Mouse (Mus musculus) CH12.LX (cell line): ENCODE results near the gene Gm26657.

Experiments
- BHLHE40 ChIP-seq: IDR thresholded peaks from 2 replicates; pipeline ENCODE4 v1.6.1; 2011; ENCODE audit warnings: mild to moderate bottlenecking, low read depth, low read length, improper control_type of control experiment
- CTCF ChIP-seq, 2 experiments: IDR thresholded peaks in 1 of 2; conservative IDR thresholded peaks in 1 of 2; 2 replicates each; pipeline ENCODE4 v1.5.1; 2011 to 2012; ENCODE audit warnings: low read depth in 2 of 2, low read length in 2 of 2, improper control_type of control experiment in 1 of 2, inconsistent platforms in 1 of 2, mild to moderate bottlenecking in 1 of 2, moderate library complexity in 1 of 2
- E2F4 ChIP-seq: IDR thresholded peaks from 2 replicates; pipeline ENCODE4 v1.6.1; 2011; ENCODE audit warnings: low read depth, low read length, improper control_type of control experiment; ENCODE audit not compliant: insufficient replicate concordance
- ELF1 ChIP-seq: IDR thresholded peaks from 2 replicates; pipeline ENCODE4 v1.6.1; 2014; ENCODE audit warnings: low read depth, mild to moderate bottlenecking, inconsistent platforms, low read length, improper control_type of control experiment
- GABPA ChIP-seq: IDR thresholded peaks from 2 replicates; pipeline ENCODE4 v1.6.1; 2012; ENCODE audit warnings: low read depth, low read length, improper control_type of control experiment, inconsistent platforms; ENCODE audit not compliant: insufficient replicate concordance
- MAFK ChIP-seq: IDR thresholded peaks from 2 replicates; pipeline ENCODE4 v1.6.1; 2011; ENCODE audit warnings: low read length, improper control_type of control experiment; ENCODE audit not compliant: insufficient replicate concordance
- MAX ChIP-seq: IDR thresholded peaks from 2 replicates; pipeline ENCODE4 v1.6.1; 2011; ENCODE audit warnings: low read length, improper control_type of control experiment
- MEF2A ChIP-seq: IDR thresholded peaks from 2 replicates; pipeline ENCODE4 v1.6.1; 2014; ENCODE audit warnings: low read depth, mild to moderate bottlenecking, inconsistent platforms, low read length, improper control_type of control experiment, borderline replicate concordance
- POLR2A ChIP-seq: IDR thresholded peaks from 2 replicates; pipeline ENCODE4 v1.6.1; 2011; ENCODE audit warnings: low read depth, mild to moderate bottlenecking, improper control_type of control experiment, low read length
- SIN3A ChIP-seq: IDR thresholded peaks from 2 replicates; pipeline ENCODE4 v1.6.1; 2012; ENCODE audit warnings: low read length, improper control_type of control experiment, inconsistent platforms
- TCF12 ChIP-seq: IDR thresholded peaks from 2 replicates; pipeline ENCODE4 v1.6.1; 2014; ENCODE audit warnings: low read depth, mild to moderate bottlenecking, inconsistent platforms, low read length, improper control_type of control experiment
- ZKSCAN1 ChIP-seq: IDR thresholded peaks from 2 replicates; pipeline ENCODE4 v1.6.1; 2012; ENCODE audit warnings: low read depth, inconsistent platforms, low read length, improper control_type of control experiment, borderline replicate concordance
- ZMIZ1 ChIP-seq: IDR thresholded peaks from 2 replicates; pipeline ENCODE4 v1.6.1; 2012; ENCODE audit warnings: low read depth, mild to moderate bottlenecking, inconsistent platforms, low read length, improper control_type of control experiment
- ZNF384 ChIP-seq: IDR thresholded peaks from 2 replicates; pipeline ENCODE4 v1.6.1; 2012; ENCODE audit warnings: low read depth, low read length, improper control_type of control experiment, inconsistent platforms

DNA sequence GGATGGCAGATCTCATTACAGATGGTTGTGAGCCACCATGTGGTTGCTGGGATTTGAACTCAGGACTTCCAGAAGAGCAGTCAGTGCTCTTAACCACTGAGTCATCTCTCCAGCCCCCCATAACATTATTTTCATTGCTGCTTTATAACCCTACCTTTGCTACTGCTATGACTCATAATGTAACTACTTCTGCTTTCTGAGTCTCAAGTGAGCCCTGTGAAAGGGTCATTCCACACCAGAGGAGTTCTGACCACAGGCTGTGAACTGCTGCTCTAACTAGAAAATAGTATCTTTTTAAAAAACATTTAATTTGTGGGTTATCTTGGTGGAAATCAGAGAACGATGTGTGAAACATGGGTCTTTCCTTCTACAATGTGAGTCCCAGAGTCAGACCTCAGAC, 17.8 kb downstream of the Gm26657 start:
- TF ChIP-seq POLR2A = no peak
- TF ChIP-seq MEF2A = no peak
- TF ChIP-seq MAX = no peak
- TF ChIP-seq TCF12 = no peak
- TF ChIP-seq SIN3A = no peak
- TF ChIP-seq CTCF (conservative IDR thresholded peaks at IDR 0.05 in 1 of 2, IDR thresholded peaks at IDR 0.05 in 1 of 2; ENCODE audit: low read depth in 2 of 2, low read length in 2 of 2) = no peak
- TF ChIP-seq ZKSCAN1 = no peak
- TF ChIP-seq ZNF384 = no peak
- no peak for TF ChIP-seq GABPA
- TF ChIP-seq ZMIZ1 = no peak
- no peak for TF ChIP-seq ELF1
- no peak for TF ChIP-seq BHLHE40
- TF ChIP-seq MAFK = no peak
- TF ChIP-seq E2F4 = no peak
